Mouse (Mus musculus) neural tube, embryonic 13.5 days (tissue): ENCODE data around the gene Cep19. TPM values are rescaled to one million over a fixed set of nuclear protein-coding genes. Genes with fewer than 3 reads are reported as not detected.

Experiments used
- ATAC-seq: fragments of 200-750 bp; cut with Nextera tagmentation; 2 replicates; pipeline ENCODE4 v1.8.0; 2017; ENCODE audit warnings: low read depth, mild to moderate bottlenecking, moderate TSS enrichment, moderate library complexity
- H3K27ac ChIP-seq: fragments of 300-500 bp; sonication (generic); replicated peaks from 2 replicates; pipeline ENCODE4 v1.5.1; 2015; ENCODE audit warnings: moderate library complexity, mild to moderate bottlenecking, inconsistent platforms
- H3K27me3 ChIP-seq: fragments of 300-500 bp; sonication (generic); 2 replicates; pipeline ENCODE4 v1.6.1; 2015; ENCODE audit warnings: mild to moderate bottlenecking, inconsistent platforms
- H3K36me3 ChIP-seq: fragments of 300-500 bp; sonication (generic); 2 replicates; pipeline ENCODE4 v1.6.1; 2015; ENCODE audit warnings: mild to moderate bottlenecking, inconsistent platforms
- H3K4me1 ChIP-seq: fragments of 300-500 bp; sonication (generic); replicated peaks from 2 replicates; pipeline ENCODE4 v1.6.1; 2015; ENCODE audit warnings: inconsistent platforms
- H3K4me2 ChIP-seq: fragments of 300-500 bp; sonication (generic); 2 replicates; pipeline ENCODE4 v1.6.1; 2015; ENCODE audit warnings: inconsistent platforms, mild to moderate bottlenecking, moderate library complexity
- H3K4me3 ChIP-seq: fragments of 300-500 bp; sonication (generic); 2 replicates; pipeline ENCODE4 v1.5.1; 2015; ENCODE audit warnings: mild to moderate bottlenecking, inconsistent platforms
- H3K9ac ChIP-seq: fragments of 300-500 bp; sonication (generic); 2 replicates; pipeline ENCODE4 v1.6.1; 2015; ENCODE audit warnings: moderate library complexity, mild to moderate bottlenecking, inconsistent platforms
- H3K9me3 ChIP-seq: fragments of 300-500 bp; sonication (generic); 2 replicates; pipeline ENCODE4 v1.6.1; 2016; ENCODE audit warnings: inconsistent platforms
- WGBS: fragments of 180-500 bp; shearing (Covaris S2); methylation state at CpG from one replicate; pipeline ENCODE4 v1.1.7; 2015; 5-methylcytosine and 5-hydroxymethylcytosine counted together
- polyA plus RNA-seq: library from polyadenylated mRNA; unstranded; fragments of >200 nt; fragmentation: Nextera tagmentation; extraction: Ambion mirVana; gene quantifications from 2 replicates; pipeline ENCODE4 v1.2.1, GENCODE M21; 2015

The Cep19 gene
- polyA plus RNA-seq, 1 experiment from 2014 or later: 48.7 TPM

- no peak for ATAC-seq
- Histone ChIP-seq H3K36me3 (peaks cover 35% of the 10 kb centered on the region), H3K4me1 (no peaks in the 10 kb centered on the region), H3K9ac (no peak overlapping the region), H3K27me3 (no peaks in the 10 kb centered on the region), H3K9me3 (no peaks in the 10 kb centered on the region), H3K27ac (no peak overlapping the region), H3K4me3 (no peak overlapping the region), H3K4me2 (no peak overlapping the region)
- 83% methylated on average over 15 of the region's 15 CpGs for WGBS
These were observed 11.5 kb downstream of the Cep19 start for GRCm38 (mm10) chr16:32110951-32111699.

- peaks cover 14% of the 10 kb centered on the region for H3K36me3 ChIP-seq
- ATAC-seq: no peak
- H3K27me3 ChIP-seq: no peaks in the 10 kb centered on the region
- H3K27ac ChIP-seq: no peak overlapping the region
- H3K9ac ChIP-seq: no peak overlapping the region
- no peaks in the 10 kb centered on the region for H3K4me1 ChIP-seq
- no peak overlapping the region for H3K4me3 ChIP-seq
- WGBS: 65% methylated on average over 23 of the region's 23 CpGs
- H3K4me2 ChIP-seq: no peak overlapping the region
- no peaks in the 10 kb centered on the region for H3K9me3 ChIP-seq
These were observed 14.1 kb downstream of the Cep19 start for GRCm38 (mm10) chr16:32113541-32114218.

- H3K36me3 ChIP-seq: peaks cover 14% of the 10 kb centered on the region
- H3K9ac ChIP-seq: no peak overlapping the region
- no peak for ATAC-seq
- H3K4me2 ChIP-seq: no peak overlapping the region
- no peak overlapping the region for H3K4me3 ChIP-seq
- WGBS: 86% methylated on average over 10 of the region's 10 CpGs
- H3K27me3 ChIP-seq: no peaks in the 10 kb centered on the region
- no peaks in the 10 kb centered on the region for H3K9me3 ChIP-seq
- H3K27ac ChIP-seq: no peak overlapping the region
- H3K4me1 ChIP-seq: no peaks in the 10 kb centered on the region
These were observed 14.8 kb downstream of the Cep19 start for GRCm38 (mm10) chr16:32114406-32114805.

GRCm38 (mm10) chr16:32114968-32115695, 15.5 kb downstream of the Cep19 start:
- WGBS: 19% methylated on average over 15 of the region's 15 CpGs
- Histone ChIP-seq H3K4me1 (no peaks in the 10 kb centered on the region), H3K4me3 (no peak overlapping the region), H3K27ac (no peak overlapping the region), H3K9ac (no peak overlapping the region), H3K4me2 (no peak overlapping the region), H3K9me3 (no peaks in the 10 kb centered on the region), H3K27me3 (no peaks in the 10 kb centered on the region), H3K36me3 (peaks cover 7% of the 10 kb centered on the region)
- ATAC-seq: no peak

- Histone ChIP-seq H3K9me3 (no peaks in the 10 kb centered on the region), H3K4me1 (no peaks in the 10 kb centered on the region), H3K27me3 (no peaks in the 10 kb centered on the region), H3K4me2 (no peak overlapping the region), H3K36me3 (peaks cover under 1% of the 10 kb centered on the region; the same call in 1 of the 2 replicates), H3K9ac (no peak overlapping the region), H3K27ac (no peak overlapping the region), H3K4me3 (no peak overlapping the region)
- WGBS: 72% methylated on average over 6 of the region's 6 CpGs
- no peak for ATAC-seq
These were observed 16.2 kb downstream of the Cep19 start for GRCm38 (mm10) chr16:32115781-32116180.

GRCm38 (mm10) chr16:32116186-32116585, 16.6 kb downstream of the Cep19 start:
- ATAC-seq: no peak
- 65% methylated on average over 5 of the region's 5 CpGs for WGBS

GRCm38 (mm10) chr16:32120454-32120853, 20.9 kb downstream of the Cep19 start:
- Histone ChIP-seq H3K36me3 (no peaks in the 10 kb centered on the region), H3K4me2 (no peak overlapping the region), H3K27me3 (no peaks in the 10 kb centered on the region), H3K4me3 (no peak overlapping the region), H3K4me1 (no peaks in the 10 kb centered on the region), H3K27ac (no peak overlapping the region), H3K9me3 (no peaks in the 10 kb centered on the region), H3K9ac (no peak overlapping the region)
- no peak for ATAC-seq
- WGBS: 76% methylated on average over 3 of the region's 3 CpGs

More at GRCm38 (mm10) chr16:32116186-32116585, 16.6 kb downstream of the Cep19 start:
- no peak overlapping the region for H3K4me2 ChIP-seq
- H3K27ac ChIP-seq: no peak overlapping the region
- H3K4me3 ChIP-seq: no peak overlapping the region
- H3K9me3 ChIP-seq: no peaks in the 10 kb centered on the region
- H3K9ac ChIP-seq: no peak overlapping the region
- H3K27me3 ChIP-seq: no peaks in the 10 kb centered on the region
- H3K4me1 ChIP-seq: no peaks in the 10 kb centered on the region
- no peaks in the 10 kb centered on the region for H3K36me3 ChIP-seq

- no peak overlapping the region for H3K4me3 ChIP-seq
- no peaks in the 10 kb centered on the region for H3K36me3 ChIP-seq
- no peak overlapping the region for H3K27ac ChIP-seq
- WGBS: 90% methylated on average over 7 of the region's 7 CpGs
- H3K27me3 ChIP-seq: no peaks in the 10 kb centered on the region
- ATAC-seq: no peak
- H3K4me1 ChIP-seq: no peaks in the 10 kb centered on the region
- no peak overlapping the region for H3K4me2 ChIP-seq
- no peak overlapping the region for H3K9ac ChIP-seq
- no peaks in the 10 kb centered on the region for H3K9me3 ChIP-seq
These were observed 24.4 kb downstream of the Cep19 start for GRCm38 (mm10) chr16:32124020-32124419.

GRCm38 (mm10) chr16:32124444-32125335, 25.1 kb downstream of the Cep19 start:
- H3K36me3 ChIP-seq: no peaks in the 10 kb centered on the region
- 74% methylated on average over 17 of the region's 17 CpGs for WGBS

GRCm38 (mm10) chr16:32125364-32125763, 25.8 kb downstream of the Cep19 start:
- WGBS: 94% methylated on average over 3 of the region's 3 CpGs
- no peak overlapping the region for H3K4me3 ChIP-seq
- H3K4me2 ChIP-seq: no peak overlapping the region
- H3K9me3 ChIP-seq: no peaks in the 10 kb centered on the region
- no peak for ATAC-seq
- H3K27ac ChIP-seq: no peak overlapping the region
- no peaks in the 10 kb centered on the region for H3K36me3 ChIP-seq
- H3K27me3 ChIP-seq: no peaks in the 10 kb centered on the region
- no peak overlapping the region for H3K9ac ChIP-seq
- H3K4me1 ChIP-seq: no peaks in the 10 kb centered on the region

More at GRCm38 (mm10) chr16:32124444-32125335, 25.1 kb downstream of the Cep19 start:
- Histone ChIP-seq H3K9me3 (no peaks in the 10 kb centered on the region), H3K4me1 (no peaks in the 10 kb centered on the region), H3K27ac (no peak overlapping the region), H3K4me2 (no peak overlapping the region), H3K9ac (no peak overlapping the region), H3K27me3 (no peaks in the 10 kb centered on the region), H3K4me3 (no peak overlapping the region)
- ATAC-seq: no peak

- Histone ChIP-seq H3K27ac (no peak overlapping the region), H3K36me3 (no peaks in the 10 kb centered on the region), H3K9ac (no peak overlapping the region), H3K9me3 (no peaks in the 10 kb centered on the region), H3K4me2 (no peak overlapping the region), H3K27me3 (no peaks in the 10 kb centered on the region), H3K4me3 (no peak overlapping the region), H3K4me1 (no peaks in the 10 kb centered on the region)
- WGBS: 90% methylated on average over 4 of the region's 4 CpGs
- ATAC-seq: no peak
These were observed 27.4 kb downstream of the Cep19 start for GRCm38 (mm10) chr16:32127046-32127445.
